Mouse (Mus musculus): ENCODE results near the gene Cebpe. TPM values are rescaled to one million over a fixed set of nuclear protein-coding genes. Genes with fewer than 3 reads are reported as not detected.

Gene Cebpe
- polyA plus RNA-seq, 1 experiment, result 17.3 TPM

DNA sequence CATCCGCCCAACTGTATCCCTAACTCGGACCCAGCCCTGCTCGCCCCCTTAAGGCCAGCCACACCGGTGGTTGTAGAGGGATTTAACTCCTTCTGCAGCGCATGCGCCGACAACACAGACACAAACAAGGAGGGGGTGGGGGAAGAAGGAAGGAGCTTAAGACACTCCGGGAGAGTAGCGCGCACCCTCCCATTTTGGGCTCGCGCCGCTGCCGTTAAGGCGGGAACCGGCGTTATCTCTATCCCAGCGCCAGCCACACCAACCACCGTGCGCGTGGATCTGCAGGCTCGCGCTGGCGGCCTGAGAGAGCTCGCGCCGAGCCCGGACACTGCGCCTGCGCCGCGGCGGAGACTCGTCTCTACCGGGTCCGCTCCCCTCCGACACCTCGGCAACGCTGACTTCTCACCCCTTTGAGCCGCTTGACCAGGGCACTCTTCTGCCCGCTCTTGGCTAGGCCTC, 25.9 kb downstream of the Cebpe start, which contains the start of gene 1700123O20Rik:
Gene 1700123O20Rik, plus strand, starts transcription at position 154 of the 459 bp plus-strand sequence.
- Histone ChIP-seq H3K4me1 (peaks cover 59% of the 10 kb centered on the region), H3K4me3 (replicated peaks) (peak within 1 kb of the TSS; percentile 100), H3K27me3 (replicated peaks) (no peaks in the 10 kb centered on the region), H3K9me3 (no peaks in the 10 kb centered on the region), H3K36me3 (replicated peaks; ENCODE audit: low read length) (peaks cover 52% of the 10 kb centered on the region)
- TF ChIP-seq GATA1 (IDR thresholded peaks at IDR 0.05; ENCODE audit: borderline replicate concordance, low read length) (no peak), FLI1 (IDR thresholded peaks at IDR 0.05; ENCODE audit: low read length) (no peak)

DNA sequence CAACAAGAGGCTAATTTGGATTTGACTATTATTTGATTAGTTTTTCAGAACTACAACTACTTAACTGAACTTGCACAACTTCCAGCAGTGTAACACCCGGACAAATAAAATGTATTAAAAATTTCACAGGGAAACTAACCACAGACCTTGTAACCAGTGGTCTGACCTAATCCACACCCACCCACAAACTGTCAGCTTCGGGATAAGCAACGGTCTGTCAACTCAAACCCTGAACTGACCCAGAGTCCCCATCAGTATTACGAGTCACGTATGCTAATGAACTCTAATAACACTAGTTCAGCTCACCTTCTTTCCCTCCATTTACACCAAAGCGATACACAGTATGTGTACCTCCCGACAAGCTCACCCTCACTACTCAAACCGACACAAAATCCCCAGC, 26.5 kb downstream of the Cebpe start:
- H3K9me3 ChIP-seq, result no peaks in the 10 kb centered on the region
- H3K36me3 ChIP-seq (replicated peaks; ENCODE audit: low read length), result peaks cover 50% of the 10 kb centered on the region
- peak overlapping the region; percentile 100 for H3K4me3 ChIP-seq (replicated peaks)
- no peaks in the 10 kb centered on the region for H3K27me3 ChIP-seq (replicated peaks)
- H3K4me1 ChIP-seq, result peaks cover 59% of the 10 kb centered on the region
- TF ChIP-seq GATA1 (IDR thresholded peaks at IDR 0.05; ENCODE audit: borderline replicate concordance, low read length) (no peak), FLI1 (IDR thresholded peaks at IDR 0.05; ENCODE audit: low read length) (no peak)

DNA sequence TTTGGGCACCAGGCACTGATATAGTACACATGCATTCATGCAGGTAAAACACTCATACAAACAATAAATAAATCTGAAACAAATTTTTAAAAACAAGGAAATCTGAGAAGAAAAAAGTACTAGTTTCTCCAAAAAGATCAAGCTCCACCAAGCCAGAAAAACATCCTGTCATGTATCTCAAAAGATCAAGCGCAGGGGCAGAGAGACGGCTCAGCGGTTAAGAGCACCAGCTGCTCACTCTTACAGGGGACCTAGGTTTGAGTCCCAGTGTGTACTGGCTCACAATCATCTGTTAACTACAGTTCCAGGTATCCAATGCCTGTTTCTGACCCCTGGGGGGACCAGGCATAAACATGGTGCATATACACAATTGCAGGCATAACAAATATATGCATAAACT, 29.6 kb downstream of the Cebpe start:
- no peak for TF ChIP-seq GATA1 (IDR thresholded peaks at IDR 0.05; ENCODE audit: borderline replicate concordance, low read length)
- TF ChIP-seq FLI1 (IDR thresholded peaks at IDR 0.05; ENCODE audit: low read length), result no peak
- peaks cover 55% of the 10 kb centered on the region for H3K36me3 ChIP-seq (replicated peaks; ENCODE audit: low read length)
- H3K9me3 ChIP-seq, result no peaks in the 10 kb centered on the region
- H3K27me3 ChIP-seq (replicated peaks), result no peaks in the 10 kb centered on the region
- H3K4me1 ChIP-seq, result peaks cover 41% of the 10 kb centered on the region
- H3K4me3 ChIP-seq (replicated peaks), result no peak overlapping the region

DNA sequence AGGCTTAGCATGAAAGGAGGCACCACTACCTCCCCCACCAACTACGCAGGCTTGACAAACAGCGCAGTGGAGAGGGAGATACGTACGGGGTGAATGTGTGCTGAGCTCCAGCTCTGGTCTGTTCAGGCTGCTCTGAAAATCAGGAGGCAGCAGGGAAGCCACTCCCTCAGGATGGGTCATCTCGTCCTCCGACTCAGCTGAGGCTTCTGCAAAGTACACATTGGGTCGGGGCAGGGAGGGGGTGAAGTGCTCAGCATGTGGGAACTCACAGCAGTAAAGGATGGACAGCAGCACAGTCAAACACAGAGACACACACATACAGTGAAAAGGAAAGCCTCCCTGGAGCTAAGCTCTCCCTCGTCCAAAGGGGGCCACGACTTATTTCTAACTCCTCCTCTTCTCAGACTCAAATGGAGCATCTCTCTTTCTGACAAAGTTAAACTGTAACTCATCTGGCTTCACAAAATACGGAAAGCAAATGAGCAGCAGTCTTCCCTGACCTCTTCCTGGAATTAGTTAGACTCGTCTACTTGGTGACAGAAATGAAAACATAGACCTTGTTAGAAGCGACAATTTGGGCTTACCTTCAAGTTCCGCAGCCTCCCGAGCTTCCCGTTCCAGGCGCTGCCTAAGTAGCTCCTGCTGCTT, 33.2 kb downstream of the Cebpe start:
- TF ChIP-seq GATA1 (IDR thresholded peaks at IDR 0.05; ENCODE audit: borderline replicate concordance, low read length) (no peak), FLI1 (IDR thresholded peaks at IDR 0.05; ENCODE audit: low read length) (no peak)
- Histone ChIP-seq H3K4me1 (peaks cover 26% of the 10 kb centered on the region), H3K27me3 (replicated peaks) (no peaks in the 10 kb centered on the region), H3K4me3 (replicated peaks) (no peak overlapping the region), H3K36me3 (replicated peaks; ENCODE audit: low read length) (peaks cover 87% of the 10 kb centered on the region), H3K9me3 (no peaks in the 10 kb centered on the region)

DNA sequence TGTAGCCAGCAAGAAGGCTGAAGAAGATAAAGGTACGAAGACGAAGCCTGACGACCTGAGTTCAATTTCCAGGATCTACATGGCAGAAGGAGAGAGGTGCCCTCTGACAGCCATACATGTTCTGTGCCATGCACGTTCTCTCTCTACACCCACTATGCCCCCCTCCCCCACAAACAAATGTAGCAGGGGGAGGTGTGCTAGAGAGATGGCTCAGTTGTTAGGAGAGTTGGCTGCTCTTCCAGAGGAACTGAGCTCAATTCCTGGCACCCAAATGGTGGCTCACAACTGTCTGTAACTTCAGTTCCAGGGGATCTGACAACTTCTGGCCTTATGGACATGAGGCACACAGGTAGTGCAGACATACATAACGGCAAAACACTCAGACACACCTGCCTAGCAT, 35.7 kb downstream of the Cebpe start:
- Histone ChIP-seq H3K4me3 (replicated peaks) (no peak overlapping the region), H3K9me3 (no peaks in the 10 kb centered on the region), H3K4me1 (peaks cover 5% of the 10 kb centered on the region), H3K36me3 (replicated peaks; ENCODE audit: low read length) (peaks cover 88% of the 10 kb centered on the region), H3K27me3 (replicated peaks) (no peaks in the 10 kb centered on the region)
- no peak for TF ChIP-seq FLI1 (IDR thresholded peaks at IDR 0.05; ENCODE audit: low read length)
- no peak for TF ChIP-seq GATA1 (IDR thresholded peaks at IDR 0.05; ENCODE audit: borderline replicate concordance, low read length)

DNA sequence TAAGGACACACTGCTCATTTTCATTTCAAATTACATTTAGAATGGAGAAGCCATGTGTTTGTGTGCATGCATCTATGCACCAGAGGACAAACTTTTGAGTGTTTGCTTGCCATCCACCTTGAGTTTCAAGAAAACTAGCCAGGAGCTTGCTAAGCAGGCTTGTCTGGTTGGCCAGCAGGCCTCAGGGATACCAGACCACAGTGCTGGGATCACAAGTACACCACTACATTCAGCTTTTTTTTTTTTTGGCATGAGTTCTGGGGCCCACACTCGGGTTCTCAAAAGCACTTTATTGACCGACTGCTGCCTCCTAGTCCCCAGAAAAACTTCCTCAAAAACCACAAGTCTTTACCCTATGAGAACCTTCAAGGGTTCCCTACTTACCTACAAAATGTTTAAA, 37.7 kb downstream of the Cebpe start:
- Histone ChIP-seq H3K27me3 (replicated peaks) (no peaks in the 10 kb centered on the region), H3K36me3 (replicated peaks; ENCODE audit: low read length) (peaks cover 91% of the 10 kb centered on the region), H3K4me1 (peaks cover 5% of the 10 kb centered on the region), H3K4me3 (replicated peaks) (no peak overlapping the region), H3K9me3 (no peaks in the 10 kb centered on the region)
- TF ChIP-seq GATA1 (IDR thresholded peaks at IDR 0.05; ENCODE audit: borderline replicate concordance, low read length) (no peak), FLI1 (IDR thresholded peaks at IDR 0.05; ENCODE audit: low read length) (no peak)

DNA sequence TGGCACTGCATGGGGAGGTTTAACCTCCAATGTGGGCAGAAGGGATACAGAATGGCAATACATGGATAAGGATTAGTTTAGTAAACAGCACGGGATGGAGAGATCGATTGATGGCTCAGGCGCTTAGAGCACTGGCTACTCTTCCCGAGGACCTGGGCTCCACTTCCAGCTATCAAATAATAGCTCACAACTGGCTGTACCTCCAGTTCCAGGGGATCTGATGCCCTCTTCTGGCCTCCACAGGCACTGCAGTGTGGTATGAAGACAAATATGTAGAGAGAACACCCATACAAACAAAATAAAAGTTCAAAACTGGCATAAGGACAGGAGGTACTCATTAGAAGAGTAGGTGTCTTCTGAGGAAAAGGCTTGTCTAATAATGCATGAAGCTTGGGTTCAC, 42.6 kb downstream of the Cebpe start:
- Histone ChIP-seq H3K4me1 (no peaks in the 10 kb centered on the region), H3K27me3 (replicated peaks) (no peaks in the 10 kb centered on the region), H3K4me3 (replicated peaks) (no peak overlapping the region), H3K36me3 (replicated peaks; ENCODE audit: low read length) (peaks cover 89% of the 10 kb centered on the region), H3K9me3 (no peaks in the 10 kb centered on the region)
- TF ChIP-seq FLI1 (IDR thresholded peaks at IDR 0.05; ENCODE audit: low read length) (no peak), GATA1 (IDR thresholded peaks at IDR 0.05; ENCODE audit: borderline replicate concordance, low read length) (no peak)

DNA sequence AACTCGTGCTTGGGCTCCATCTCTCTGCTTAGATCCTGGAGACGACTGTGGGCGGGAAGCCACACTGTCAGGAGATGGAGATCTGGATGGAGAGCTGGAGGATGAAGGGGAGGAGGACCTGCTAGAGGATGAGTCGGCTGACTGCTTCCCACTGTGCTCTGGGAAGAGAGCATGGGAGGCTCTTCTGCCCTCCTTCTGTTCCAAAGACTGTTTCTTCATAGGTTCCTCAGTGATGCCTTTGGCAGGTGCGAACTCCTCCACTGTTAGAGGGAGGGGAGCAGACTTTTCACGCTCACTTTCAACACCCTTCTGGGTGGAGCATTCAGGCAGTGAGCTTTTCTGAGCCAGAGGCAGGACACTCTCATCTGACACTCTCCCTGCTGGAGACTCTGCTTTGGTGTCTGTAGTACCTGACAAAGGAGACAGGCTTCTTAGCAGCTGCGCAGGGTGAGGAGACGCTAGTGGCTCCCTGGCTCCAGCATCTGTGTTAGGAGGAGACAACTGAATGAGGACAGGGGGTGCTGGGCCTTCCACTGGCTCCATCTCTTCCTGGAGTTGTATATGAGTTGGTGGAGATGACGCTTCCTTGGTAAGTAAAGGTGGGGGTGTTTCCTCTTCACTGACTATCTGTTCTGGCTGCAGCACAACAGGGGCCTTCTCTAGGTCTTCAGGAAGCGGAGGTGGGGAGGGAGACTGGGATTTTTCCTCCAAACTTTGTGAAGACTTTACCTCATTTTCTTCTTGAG, 47.3 kb downstream of the Cebpe start:
- no peaks in the 10 kb centered on the region for H3K4me1 ChIP-seq
- H3K27me3 ChIP-seq (replicated peaks), result no peaks in the 10 kb centered on the region
- no peaks in the 10 kb centered on the region for H3K9me3 ChIP-seq
- H3K4me3 ChIP-seq (replicated peaks), result no peak overlapping the region
- H3K36me3 ChIP-seq (replicated peaks; ENCODE audit: low read length), result peaks cover 95% of the 10 kb centered on the region
- TF ChIP-seq FLI1 (IDR thresholded peaks at IDR 0.05; ENCODE audit: low read length) (no peak), GATA1 (IDR thresholded peaks at IDR 0.05; ENCODE audit: borderline replicate concordance, low read length) (no peak)

Other genes with a start within 250 kb of the Cebpe start
- gene Lrp10, start 248.0 kb downstream of the Cebpe start, polyA plus RNA-seq (2012; ENCODE audit: insufficient read depth, low replicate concordance), result 312 and 469 TPM in 2 replicates
- 0.30 and 2.1 TPM in 2 replicates for gene Rem2, start 236.1 kb downstream of the Cebpe start, polyA plus RNA-seq (2012; ENCODE audit: insufficient read depth, low replicate concordance)
- 45.3 and 47.2 TPM in 2 replicates for gene Prmt5, start 194.6 kb downstream of the Cebpe start, polyA plus RNA-seq (2012; ENCODE audit: insufficient read depth, low replicate concordance)
- gene Haus4, start 157.6 kb downstream of the Cebpe start, polyA plus RNA-seq (2012; ENCODE audit: insufficient read depth, low replicate concordance), result 1.1 and 21.3 TPM in 2 replicates
- 1.0 and 2.6 TPM in 2 replicates for gene Ajuba, start 134.6 kb downstream of the Cebpe start, polyA plus RNA-seq (2012; ENCODE audit: insufficient read depth, low replicate concordance)
- gene 4931414P19Rik, start 106.2 kb downstream of the Cebpe start, polyA plus RNA-seq (2012; ENCODE audit: insufficient read depth, low replicate concordance), result 13.3 and 53.7 TPM in 2 replicates
- 120 and 327 TPM in 2 replicates for gene Psmb5, start 94.2 kb downstream of the Cebpe start, polyA plus RNA-seq (2012; ENCODE audit: insufficient read depth, low replicate concordance)
- gene Psmb11, start 90.7 kb downstream of the Cebpe start, polyA plus RNA-seq (2012; ENCODE audit: insufficient read depth, low replicate concordance), result not detected in 2 replicates
- not detected in 2 replicates for gene Gm17606, start 71.2 kb downstream of the Cebpe start, polyA plus RNA-seq (2012; ENCODE audit: insufficient read depth, low replicate concordance)
- gene Cdh24, start 70.8 kb downstream of the Cebpe start, polyA plus RNA-seq (2012; ENCODE audit: insufficient read depth, low replicate concordance), result 2.7 and 5.5 TPM in 2 replicates
- 28.9 and 131 TPM in 2 replicates for gene 1700123O20Rik, start 26.0 kb downstream of the Cebpe start, polyA plus RNA-seq (2012; ENCODE audit: insufficient read depth, low replicate concordance)
- 85.2 and 218 TPM in 2 replicates for gene Acin1, start 25.2 kb downstream of the Cebpe start, polyA plus RNA-seq (2012; ENCODE audit: insufficient read depth, low replicate concordance)
- not detected in 2 replicates for gene Gm29776, start 13.3 kb downstream of the Cebpe start, polyA plus RNA-seq (2012; ENCODE audit: insufficient read depth, low replicate concordance)
- 4.4 and 13.9 TPM in 2 replicates for gene Slc7a8, start 69.8 kb upstream of the Cebpe start, polyA plus RNA-seq (2012; ENCODE audit: insufficient read depth, low replicate concordance)
- gene Rnf212b, start 102.0 kb upstream of the Cebpe start, polyA plus RNA-seq (2012; ENCODE audit: insufficient read depth, low replicate concordance), result not detected in 2 replicates
- gene Homez, start 158.8 kb upstream of the Cebpe start, polyA plus RNA-seq (2012; ENCODE audit: insufficient read depth, low replicate concordance), result 1.6 and 2.1 TPM in 2 replicates
- 1.7 and 2.8 TPM in 2 replicates for gene Ppp1r3e, start 165.4 kb upstream of the Cebpe start, polyA plus RNA-seq (2012; ENCODE audit: insufficient read depth, low replicate concordance)
- gene Bcl2l2, start 171.2 kb upstream of the Cebpe start, polyA plus RNA-seq (2012; ENCODE audit: insufficient read depth, low replicate concordance), result 15.0 and 39.5 TPM in 2 replicates
- gene Gm20521, start 171.3 kb upstream of the Cebpe start, polyA plus RNA-seq (2012; ENCODE audit: insufficient read depth, low replicate concordance), result 1.6 TPM in 1 of 2 replicates, not detected in the other
- gene Pabpn1, start 180.3 kb upstream of the Cebpe start, polyA plus RNA-seq (2012; ENCODE audit: insufficient read depth, low replicate concordance), result 94.8 and 258 TPM in 2 replicates
- 0.93 and 1.1 TPM in 2 replicates for gene Slc22a17, start 201.0 kb upstream of the Cebpe start, polyA plus RNA-seq (2012; ENCODE audit: insufficient read depth, low replicate concordance)
- gene Efs, start 214.0 kb upstream of the Cebpe start, polyA plus RNA-seq (2012; ENCODE audit: insufficient read depth, low replicate concordance), result not detected in 2 replicates
- gene Il25, start 220.5 kb upstream of the Cebpe start, polyA plus RNA-seq (2012; ENCODE audit: insufficient read depth, low replicate concordance), result not detected in 2 replicates
- gene Cmtm5, start 224.1 kb upstream of the Cebpe start, polyA plus RNA-seq (2012; ENCODE audit: insufficient read depth, low replicate concordance), result not detected in 2 replicates

Measured in megakaryocyte, embryonic 14.5 days (primary cell).